Mouse (Mus musculus) testis, adult 2 months (tissue): ENCODE results near the gene Klhl10.

Experiments
- CTCF ChIP-seq: fragments of 200-500 bp; IDR thresholded peaks from 2 replicates; pipeline ENCODE4 v1.5.1; 2012; ENCODE audit warnings: low read depth, mild to moderate bottlenecking, inconsistent platforms, low read length, moderate library complexity; ENCODE audit not compliant: control insufficient read depth, insufficient read depth, insufficient replicate concordance
- POLR2A ChIP-seq: fragments of 200-500 bp; IDR thresholded peaks from 2 replicates; pipeline ENCODE4 v1.6.1; 2012; ENCODE audit warnings: low read depth, mild to moderate bottlenecking, inconsistent platforms, low read length, moderate library complexity; ENCODE audit not compliant: control insufficient read depth

GRCm38 (mm10) chr11:100442625-100443024 is 908 bp downstream of the Klhl10 start:
- TF ChIP-seq POLR2A (no peak), CTCF (no peak)
